Mouse (Mus musculus): ENCODE measurements around the gene Gm960. TPM values are rescaled to one million over a fixed set of nuclear protein-coding genes. Genes with fewer than 3 reads are reported as not detected.

The Gm960 gene
- polyA plus RNA-seq (2014; fragmentation: Illumina TruSeq; extraction: RNeasy Lipid Tissue Mini Kit (QIAGEN cat#74804); ENCODE audit: low read depth, low replicate concordance) = 1.4 TPM

DNA sequence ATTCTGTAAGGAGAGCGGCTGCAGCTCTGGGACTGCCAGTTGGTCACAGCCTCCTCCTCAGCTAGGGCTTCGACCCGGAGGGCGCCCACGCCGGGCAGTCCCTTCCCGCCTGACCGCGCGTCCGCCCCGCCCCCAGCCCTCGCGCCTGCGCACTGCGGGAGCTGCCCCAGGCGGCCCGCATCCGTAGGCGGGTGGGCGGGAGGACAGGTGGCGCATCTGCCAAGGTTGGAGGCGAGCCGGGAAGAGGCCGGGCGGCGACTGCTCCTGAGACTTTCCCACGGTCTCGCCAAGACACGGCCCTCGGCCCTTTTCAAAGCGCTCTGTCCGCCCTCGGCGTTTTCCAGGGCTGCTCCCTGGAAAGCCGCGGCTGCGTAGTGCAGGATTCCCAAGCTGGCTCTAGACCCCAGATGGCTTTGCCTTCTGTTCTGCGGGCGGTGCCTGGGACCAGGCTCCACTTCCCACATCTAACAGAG is at the start of gene Gm960:
Gm960 (minus strand) TSS at position 464 of the 473 bp plus-strand sequence.

DNA sequence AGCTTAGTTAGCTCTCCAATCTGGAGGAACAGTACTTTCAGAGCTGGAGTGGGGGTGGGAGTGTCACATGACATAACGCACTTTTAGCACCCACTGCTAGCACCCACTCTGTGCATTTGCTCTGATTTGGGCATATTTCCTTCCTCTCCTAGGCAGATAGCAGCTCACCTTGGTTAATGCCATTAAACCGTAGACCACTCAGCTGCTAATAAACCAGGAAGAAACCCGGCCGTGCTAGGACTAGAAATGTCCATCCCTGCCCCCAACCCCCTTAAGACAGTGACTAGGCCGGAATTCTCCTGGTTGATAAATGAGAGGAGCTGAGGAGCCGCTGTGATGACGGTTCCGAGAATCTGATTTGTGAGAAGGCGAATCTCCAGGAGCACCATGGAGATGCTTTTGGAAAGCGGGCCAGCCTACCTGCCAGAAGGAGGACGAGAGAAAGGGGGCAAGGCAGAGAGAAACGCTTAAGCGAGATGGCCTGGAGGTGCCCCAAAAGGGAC is 12.7 kb upstream of the Gm960 start, which contains the start of gene Sptbn2:
Sptbn2 (plus strand) TSS at position 70 of the 503 bp plus-strand sequence.

DNA sequence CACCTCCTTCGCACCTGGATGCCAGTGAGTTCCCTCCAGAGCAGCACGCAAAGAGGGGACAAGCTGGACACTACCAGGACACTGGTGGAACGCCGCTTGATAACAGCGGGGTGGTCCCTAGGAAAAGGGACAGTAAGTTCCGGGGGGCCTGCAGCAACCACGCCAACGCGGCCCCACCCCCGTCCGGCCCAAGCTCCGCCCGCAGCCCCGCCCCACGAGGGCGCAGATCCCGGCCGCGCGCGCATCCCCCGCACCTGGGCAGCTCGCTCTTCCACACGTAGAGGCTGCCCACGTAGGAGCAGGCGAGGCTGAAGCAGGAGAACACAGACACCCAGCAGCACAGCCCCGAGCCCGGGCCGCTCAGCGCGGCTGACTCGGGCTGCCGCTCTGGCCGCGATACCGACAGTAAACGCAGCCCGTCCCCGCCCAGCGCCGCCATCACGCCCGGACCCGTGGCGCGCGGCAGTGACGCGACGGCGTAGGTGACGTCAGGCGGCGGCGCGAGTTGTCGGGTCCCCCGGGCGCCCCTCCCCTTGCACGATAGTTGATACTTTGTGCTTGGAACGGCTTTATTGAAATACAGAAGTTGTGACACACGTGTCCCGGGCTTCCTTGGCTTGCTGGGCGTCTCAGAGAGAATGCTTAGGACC is 73.2 kb downstream of the Gm960 start, which contains the start of gene Rce1:
Rce1 (minus strand) TSS at position 463 of the 650 bp plus-strand sequence.

DNA sequence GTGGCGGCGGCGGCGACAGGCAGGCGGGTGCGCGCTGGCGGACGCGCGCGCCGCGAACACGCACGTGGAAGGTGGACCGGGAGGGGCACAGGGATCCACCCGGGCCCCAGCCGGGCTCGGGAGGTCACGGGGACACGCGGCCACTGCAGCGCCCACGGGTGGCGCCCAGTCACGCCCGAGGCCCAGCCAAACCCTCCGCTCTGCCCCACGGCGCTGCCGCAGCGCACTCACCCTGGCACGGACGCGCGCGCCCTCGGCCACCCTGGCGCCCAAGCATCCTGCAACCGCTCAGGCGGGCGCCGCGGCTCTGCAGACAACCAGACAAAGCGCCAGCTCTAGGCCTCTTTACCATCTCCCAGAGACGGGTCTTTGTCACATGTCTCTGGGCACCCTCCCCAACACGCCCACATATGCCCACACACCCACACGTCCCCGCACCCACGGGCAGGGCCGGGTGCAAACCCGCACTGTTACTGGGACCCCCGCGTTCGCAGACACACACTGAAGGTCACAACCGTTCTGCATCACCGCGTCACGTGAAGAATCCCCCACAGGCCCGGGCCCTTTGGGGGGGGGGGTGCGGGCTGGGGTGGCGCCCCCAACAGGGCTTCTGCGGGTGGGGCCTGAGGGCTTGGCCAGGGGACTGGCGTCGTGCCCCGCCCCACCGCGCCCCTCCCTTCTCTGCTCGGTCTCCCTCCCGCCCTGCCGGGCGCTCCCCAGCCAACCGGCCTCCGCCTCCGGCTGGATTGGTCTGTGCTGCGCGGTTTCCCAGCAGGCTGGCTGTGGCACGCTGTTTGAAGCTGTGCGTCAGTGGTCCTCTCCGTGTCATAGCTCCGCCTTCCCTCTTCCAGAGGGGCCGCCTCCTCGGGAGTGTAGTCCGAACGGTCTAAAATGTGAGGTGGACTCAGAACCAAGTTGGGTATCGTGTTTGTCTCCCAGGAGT is 83.0 kb downstream of the Gm960 start, which contains the start of gene Lrfn4:
Lrfn4 (minus strand) TSS at position 517 of the 943 bp plus-strand sequence.

Other genes starting within 250 kb of the Gm960 start
- 33.1 TPM for gene Syt12, start 221.2 kb downstream of the Gm960 start, polyA plus RNA-seq (2014; fragmentation: Illumina TruSeq; extraction: RNeasy Lipid Tissue Mini Kit (QIAGEN cat#74804); ENCODE audit: low read depth, low replicate concordance)
- 6.0 TPM for gene 2010003K11Rik, start 200.1 kb downstream of the Gm960 start, polyA plus RNA-seq (2014; fragmentation: Illumina TruSeq; extraction: RNeasy Lipid Tissue Mini Kit (QIAGEN cat#74804); ENCODE audit: low read depth, low replicate concordance)
- 234 TPM for gene Pcx, start 188.2 kb downstream of the Gm960 start, polyA plus RNA-seq (2014; fragmentation: Illumina TruSeq; extraction: RNeasy Lipid Tissue Mini Kit (QIAGEN cat#74804); ENCODE audit: low read depth, low replicate concordance)
- gene Lrfn4, start 83.0 kb downstream of the Gm960 start, polyA plus RNA-seq (2014; fragmentation: Illumina TruSeq; extraction: RNeasy Lipid Tissue Mini Kit (QIAGEN cat#74804); ENCODE audit: low read depth, low replicate concordance) = 6.9 TPM
- gene Rce1, start 73.0 kb downstream of the Gm960 start, polyA plus RNA-seq (2014; fragmentation: Illumina TruSeq; extraction: RNeasy Lipid Tissue Mini Kit (QIAGEN cat#74804); ENCODE audit: low read depth, low replicate concordance) = 27.8 TPM
- 5.0 TPM for gene Sptbn2, start 12.5 kb upstream of the Gm960 start, polyA plus RNA-seq (2014; fragmentation: Illumina TruSeq; extraction: RNeasy Lipid Tissue Mini Kit (QIAGEN cat#74804); ENCODE audit: low read depth, low replicate concordance)
- gene Rbm4b, start 57.8 kb upstream of the Gm960 start, polyA plus RNA-seq (2014; fragmentation: Illumina TruSeq; extraction: RNeasy Lipid Tissue Mini Kit (QIAGEN cat#74804); ENCODE audit: low read depth, low replicate concordance) = 17.2 TPM
- gene Rbm4, start 95.2 kb upstream of the Gm960 start, polyA plus RNA-seq (2014; fragmentation: Illumina TruSeq; extraction: RNeasy Lipid Tissue Mini Kit (QIAGEN cat#74804); ENCODE audit: low read depth, low replicate concordance) = 20.7 TPM
- gene Gm21992, start 112.9 kb upstream of the Gm960 start, polyA plus RNA-seq (2014; fragmentation: Illumina TruSeq; extraction: RNeasy Lipid Tissue Mini Kit (QIAGEN cat#74804); ENCODE audit: low read depth, low replicate concordance) = 7.9 TPM
- gene Rbm14, start 113.0 kb upstream of the Gm960 start, polyA plus RNA-seq (2014; fragmentation: Illumina TruSeq; extraction: RNeasy Lipid Tissue Mini Kit (QIAGEN cat#74804); ENCODE audit: low read depth, low replicate concordance) = 16.7 TPM
- 62.9 TPM for gene Ccs, start 140.7 kb upstream of the Gm960 start, polyA plus RNA-seq (2014; fragmentation: Illumina TruSeq; extraction: RNeasy Lipid Tissue Mini Kit (QIAGEN cat#74804); ENCODE audit: low read depth, low replicate concordance)
- 1.0 TPM for gene Ccdc87, start 140.7 kb upstream of the Gm960 start, polyA plus RNA-seq (2014; fragmentation: Illumina TruSeq; extraction: RNeasy Lipid Tissue Mini Kit (QIAGEN cat#74804); ENCODE audit: low read depth, low replicate concordance)
- gene Ctsf, start 156.5 kb upstream of the Gm960 start, polyA plus RNA-seq (2014; fragmentation: Illumina TruSeq; extraction: RNeasy Lipid Tissue Mini Kit (QIAGEN cat#74804); ENCODE audit: low read depth, low replicate concordance) = 65.6 TPM
- 3.4 TPM for gene Actn3, start 179.2 kb upstream of the Gm960 start, polyA plus RNA-seq (2014; fragmentation: Illumina TruSeq; extraction: RNeasy Lipid Tissue Mini Kit (QIAGEN cat#74804); ENCODE audit: low read depth, low replicate concordance)
- 18.4 TPM for gene Zdhhc24, start 180.0 kb upstream of the Gm960 start, polyA plus RNA-seq (2014; fragmentation: Illumina TruSeq; extraction: RNeasy Lipid Tissue Mini Kit (QIAGEN cat#74804); ENCODE audit: low read depth, low replicate concordance)
- gene Bbs1, start 208.0 kb upstream of the Gm960 start, polyA plus RNA-seq (2014; fragmentation: Illumina TruSeq; extraction: RNeasy Lipid Tissue Mini Kit (QIAGEN cat#74804); ENCODE audit: low read depth, low replicate concordance) = 5.7 TPM
- 43.1 TPM for gene Dpp3, start 229.6 kb upstream of the Gm960 start, polyA plus RNA-seq (2014; fragmentation: Illumina TruSeq; extraction: RNeasy Lipid Tissue Mini Kit (QIAGEN cat#74804); ENCODE audit: low read depth, low replicate concordance)
- 3.9 TPM for gene Peli3, start 244.5 kb upstream of the Gm960 start, polyA plus RNA-seq (2014; fragmentation: Illumina TruSeq; extraction: RNeasy Lipid Tissue Mini Kit (QIAGEN cat#74804); ENCODE audit: low read depth, low replicate concordance)